Mouse (Mus musculus) testis, adult 2 months (tissue): Measurements from ENCODE around the gene Zbp1.

Experiments used
- CTCF ChIP-seq: fragments of 200-500 bp; IDR thresholded peaks from 2 replicates; pipeline ENCODE4 v1.5.1; 2012; ENCODE audit warnings: low read depth, mild to moderate bottlenecking, inconsistent platforms, low read length, moderate library complexity; ENCODE audit not compliant: control insufficient read depth, insufficient read depth, insufficient replicate concordance
- POLR2A ChIP-seq: fragments of 200-500 bp; IDR thresholded peaks from 2 replicates; pipeline ENCODE4 v1.6.1; 2012; ENCODE audit warnings: low read depth, mild to moderate bottlenecking, inconsistent platforms, low read length, moderate library complexity; ENCODE audit not compliant: control insufficient read depth

DNA sequence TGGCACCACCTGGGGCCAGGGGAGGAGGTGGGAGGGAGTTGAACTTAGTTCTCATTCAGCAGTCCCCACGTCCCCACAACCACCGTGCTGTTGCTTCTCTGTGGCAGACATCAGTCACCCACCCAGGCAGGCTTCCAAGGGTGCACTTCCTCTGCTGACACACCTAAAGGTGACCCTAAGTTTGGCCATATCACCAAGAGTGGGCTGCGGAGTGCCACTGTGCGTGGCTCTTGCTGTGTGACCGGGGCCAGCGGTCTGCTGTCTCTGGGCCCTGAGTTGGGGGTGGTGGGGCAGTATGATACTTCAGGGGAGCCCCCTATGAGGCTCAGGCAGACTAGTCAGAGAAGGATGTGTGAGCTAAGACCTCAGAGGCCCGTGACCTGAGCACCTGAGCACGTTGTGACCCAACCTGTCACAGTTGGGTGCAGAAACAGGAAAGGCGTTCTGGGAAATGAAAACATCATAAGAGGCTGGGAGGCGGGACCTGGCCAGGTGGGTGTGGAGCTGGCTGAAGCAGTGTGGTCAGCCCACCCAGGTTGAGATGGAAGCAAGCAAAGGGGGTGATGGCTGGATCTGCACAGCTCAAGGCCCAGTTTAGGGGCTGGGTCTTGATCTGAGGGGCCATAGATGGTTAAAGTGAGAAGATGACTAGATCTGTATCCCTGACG lies 37.9 kb downstream of the Zbp1 start:
- no peak for TF ChIP-seq POLR2A
- no peak for TF ChIP-seq CTCF
